ENCODE assay signal across 17 mouse cellular contexts in genomic region chr13:113582024-113582423, GRCm38 (mm10).
"Had no signal": no experiment of that assay in that cellular context is flagged by ENCODE, and none has a peak within 500 bp of the region (broad histone marks: within the 10 kb centered on the region; RNA-seq: fewer than 3 reads in every experiment).

No protein-coding gene starts in this region.

- H3K36me3 ChIP-seq: lung, embryonic 15.5 days; midbrain, embryonic 13.5 days; midbrain, embryonic 15.5 days; neural tube, embryonic 12.5 days; stomach, embryonic 15.5 days had no signal

- H3K27ac ChIP-seq: lung, embryonic 15.5 days; macrophage; midbrain, embryonic 13.5 days; midbrain, embryonic 15.5 days; neural tube, embryonic 12.5 days; stomach, embryonic 15.5 days; stomach, postnatal 0 days had no signal

- ATAC-seq: lung, postnatal 0 days; midbrain, embryonic 13.5 days; midbrain, embryonic 15.5 days had no signal

- H3K9me3 ChIP-seq: lung, embryonic 15.5 days; midbrain, embryonic 13.5 days; midbrain, embryonic 15.5 days; neural tube, embryonic 12.5 days; stomach, embryonic 15.5 days had no signal

- H3K4me2 ChIP-seq: lung, embryonic 15.5 days; midbrain, embryonic 11.5 days; midbrain, embryonic 13.5 days; midbrain, embryonic 15.5 days; neural tube, embryonic 12.5 days; stomach, embryonic 15.5 days had no signal

- H3K27me3 ChIP-seq: lung, embryonic 15.5 days; megakaryocyte, embryonic 14.5 days; midbrain, embryonic 13.5 days; midbrain, embryonic 15.5 days; neural tube, embryonic 12.5 days; stomach, embryonic 15.5 days had no signal

- H3K9ac ChIP-seq: lung, embryonic 15.5 days; midbrain, embryonic 13.5 days; midbrain, embryonic 15.5 days; neural tube, embryonic 12.5 days; stomach, embryonic 15.5 days had no signal

- DNase-seq: lung, adult 2 months; lung, postnatal 14 days; lung, postnatal 36 days; right cerebral cortex, postnatal 14 days; thymus, adult 2 months; thymus, postnatal 25 days; thymus, postnatal 4 days had no signal

- H3K4me3 ChIP-seq: lung, embryonic 15.5 days; megakaryocyte, embryonic 14.5 days; midbrain, embryonic 13.5 days; midbrain, embryonic 15.5 days; neural tube, embryonic 12.5 days; stomach, embryonic 15.5 days had no signal
